Mouse (Mus musculus): ENCODE measurements around the gene Pigo. TPM values are rescaled to one million over a fixed set of nuclear protein-coding genes. Genes with fewer than 3 reads are reported as not detected.

Pigo gene
- polyA plus RNA-seq, 1 experiment from 2014 or later, result 25.2 TPM

DNA sequence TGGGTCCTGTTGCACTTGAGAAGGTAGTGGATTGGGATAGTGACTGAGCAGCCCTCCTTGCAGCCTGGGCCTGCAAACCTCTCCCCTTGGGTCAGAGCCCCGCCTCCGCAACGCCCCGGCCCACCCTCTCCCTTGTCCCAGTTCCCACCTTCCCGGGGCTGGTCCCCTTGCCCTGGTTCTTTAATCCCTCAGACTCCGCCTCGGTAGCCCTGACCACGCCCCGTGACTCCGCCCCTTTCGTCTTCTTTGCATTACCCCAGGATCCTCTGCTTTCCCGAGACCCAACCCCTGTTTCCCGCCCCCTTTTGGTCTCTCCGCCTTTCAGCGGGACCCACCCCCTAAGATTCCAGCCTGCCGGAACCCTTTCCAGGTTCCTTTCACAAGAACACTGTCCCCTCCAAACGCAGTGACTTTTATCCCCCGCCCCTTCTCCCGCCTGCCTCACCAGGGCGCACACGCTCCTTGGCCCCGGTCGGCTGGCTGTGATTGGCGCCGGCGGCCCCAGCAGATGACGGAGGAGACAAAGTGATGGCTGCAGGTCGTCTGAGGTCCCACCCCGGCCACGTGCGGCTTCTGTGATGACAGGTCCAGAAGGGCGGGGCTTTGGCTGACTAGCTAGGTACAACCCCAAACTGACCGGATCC lies 20.2 kb upstream of the Pigo start, which contains the start of gene Fam214b:
Fam214b (minus strand) TSS at position 562 of the 644 bp plus-strand sequence.
- H3K4me3 ChIP-seq, result peak within 1 kb of the TSS; percentile 52
- H3K4me1 ChIP-seq, result peaks cover 36% of the 10 kb centered on the region
- no peaks in the 10 kb centered on the region for H3K36me3 ChIP-seq
- no peaks in the 10 kb centered on the region for H3K9me3 ChIP-seq
- peak within 1 kb of the TSS; percentile 63 for H3K4me2 ChIP-seq (replicated peaks)
- no peaks in the 10 kb centered on the region for H3K27me3 ChIP-seq
- peak; percentile 82 for ATAC-seq (ENCODE audit: low FRiP score, low read depth)
- H3K27ac ChIP-seq (replicated peaks), result peak within 1 kb of the TSS; percentile 99
- WGBS, result 0% methylated on average over 33 of the region's 33 CpGs
- peak within 1 kb of the TSS; percentile 68 for H3K9ac ChIP-seq (replicated peaks)

DNA sequence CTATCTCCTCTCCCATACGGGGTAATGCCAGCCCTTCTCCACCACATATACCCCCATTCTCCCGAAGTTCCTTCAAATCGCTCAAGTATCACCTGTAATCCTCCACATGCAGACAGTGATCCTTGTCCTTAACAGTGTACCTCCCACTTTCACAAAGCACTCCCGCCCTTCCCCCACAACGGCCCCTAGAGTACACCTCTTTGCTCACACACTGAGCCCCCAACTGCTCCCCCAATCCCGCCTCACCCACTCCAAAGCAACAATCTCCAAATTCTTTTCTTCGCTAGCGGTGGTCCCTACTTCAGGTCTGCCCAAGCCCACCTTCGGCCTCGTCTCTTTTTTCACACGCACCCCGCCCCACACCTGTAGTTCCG lies 19.7 kb upstream of the Pigo start:
- no peaks in the 10 kb centered on the region for H3K27me3 ChIP-seq
- H3K4me2 ChIP-seq (replicated peaks), result peak overlapping the region; percentile 63
- ATAC-seq (ENCODE audit: low FRiP score, low read depth), result no peak; the same call in 1 of the 2 replicates
- peaks cover 40% of the 10 kb centered on the region for H3K4me1 ChIP-seq
- H3K27ac ChIP-seq (replicated peaks), result peak overlapping the region; percentile 99
- no peaks in the 10 kb centered on the region for H3K36me3 ChIP-seq
- 4% methylated on average over 13 of the region's 13 CpGs for WGBS
- H3K9ac ChIP-seq (replicated peaks), result peak overlapping the region; percentile 68
- no peaks in the 10 kb centered on the region for H3K9me3 ChIP-seq
- H3K4me3 ChIP-seq, result peak overlapping the region; percentile 52

DNA sequence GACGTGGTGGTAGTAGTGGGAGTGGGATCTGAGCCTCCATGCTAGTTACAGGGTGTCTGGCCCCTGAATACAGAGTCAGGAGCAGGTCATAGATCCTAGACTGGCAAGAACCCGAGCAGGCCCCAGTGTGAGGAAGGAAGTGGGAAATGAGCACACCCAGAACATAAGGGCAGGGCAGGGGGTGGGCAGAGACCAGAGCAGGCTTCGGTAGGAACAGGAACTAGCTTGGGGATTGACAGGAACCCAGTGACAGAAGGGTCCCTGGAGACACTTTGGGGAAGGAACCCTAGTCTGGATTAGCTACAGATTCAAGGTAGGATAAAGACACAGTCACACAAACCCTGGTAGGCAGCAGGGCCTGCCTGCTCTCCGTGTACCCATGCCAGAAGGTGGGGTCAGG lies 19.1 kb upstream of the Pigo start:
- Histone ChIP-seq H3K27me3 (no peaks in the 10 kb centered on the region), H3K4me3 (peak overlapping the region; percentile 52), H3K9ac (replicated peaks) (peak overlapping the region; percentile 68), H3K4me2 (replicated peaks) (peak overlapping the region; percentile 63), H3K9me3 (no peaks in the 10 kb centered on the region), H3K4me1 (peaks cover 40% of the 10 kb centered on the region), H3K36me3 (no peaks in the 10 kb centered on the region), H3K27ac (replicated peaks) (peak overlapping the region; percentile 99)
- no peak for ATAC-seq (ENCODE audit: low FRiP score, low read depth)
- WGBS, result 8% methylated on average over 4 of the region's 4 CpGs

DNA sequence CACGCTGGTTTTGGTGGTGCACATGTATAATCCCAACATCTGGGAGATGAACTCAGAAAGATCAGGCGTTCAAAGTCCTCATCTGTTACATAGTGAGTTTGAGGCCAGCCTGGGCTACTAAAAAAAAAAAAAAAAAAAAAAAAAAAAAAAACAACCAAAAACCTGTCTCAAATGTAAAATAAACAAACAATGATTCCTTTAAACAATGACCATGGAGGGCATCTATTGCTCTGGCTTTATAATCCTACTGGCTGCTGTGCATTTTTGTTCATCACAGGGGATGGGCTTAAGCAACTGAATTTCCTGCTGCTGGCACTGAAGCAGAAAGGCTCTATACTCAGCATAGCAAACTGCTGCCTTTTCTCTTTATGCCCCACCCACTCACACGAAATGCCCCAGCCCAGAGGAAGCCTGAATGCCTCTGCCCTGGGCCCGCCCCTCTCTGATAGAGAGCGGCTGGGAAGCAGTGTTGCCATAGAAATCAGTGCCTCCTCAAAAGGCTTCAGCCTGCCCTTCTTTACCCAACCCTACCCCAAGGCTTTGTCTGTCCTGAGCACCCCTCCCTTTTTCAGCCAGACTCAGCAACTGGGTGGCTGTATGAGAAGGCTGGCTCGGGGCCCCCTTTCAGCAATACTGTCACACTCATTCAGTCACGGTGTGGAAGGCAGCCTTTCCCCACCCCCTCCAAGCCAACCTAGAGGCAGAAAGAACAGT lies 18.2 kb upstream of the Pigo start:
- peak overlapping the region; percentile 68 for H3K9ac ChIP-seq (replicated peaks)
- H3K4me3 ChIP-seq, result peak overlapping the region; percentile 52
- H3K27ac ChIP-seq (replicated peaks), result peak overlapping the region; percentile 99
- ATAC-seq (ENCODE audit: low FRiP score, low read depth), result peak; percentile 78
- H3K4me1 ChIP-seq, result peaks cover 48% of the 10 kb centered on the region
- WGBS, result 7% methylated on average over 7 of the region's 7 CpGs
- H3K4me2 ChIP-seq (replicated peaks), result peak overlapping the region; percentile 63
- no peaks in the 10 kb centered on the region for H3K9me3 ChIP-seq
- no peaks in the 10 kb centered on the region for H3K36me3 ChIP-seq
- H3K27me3 ChIP-seq, result no peaks in the 10 kb centered on the region

DNA sequence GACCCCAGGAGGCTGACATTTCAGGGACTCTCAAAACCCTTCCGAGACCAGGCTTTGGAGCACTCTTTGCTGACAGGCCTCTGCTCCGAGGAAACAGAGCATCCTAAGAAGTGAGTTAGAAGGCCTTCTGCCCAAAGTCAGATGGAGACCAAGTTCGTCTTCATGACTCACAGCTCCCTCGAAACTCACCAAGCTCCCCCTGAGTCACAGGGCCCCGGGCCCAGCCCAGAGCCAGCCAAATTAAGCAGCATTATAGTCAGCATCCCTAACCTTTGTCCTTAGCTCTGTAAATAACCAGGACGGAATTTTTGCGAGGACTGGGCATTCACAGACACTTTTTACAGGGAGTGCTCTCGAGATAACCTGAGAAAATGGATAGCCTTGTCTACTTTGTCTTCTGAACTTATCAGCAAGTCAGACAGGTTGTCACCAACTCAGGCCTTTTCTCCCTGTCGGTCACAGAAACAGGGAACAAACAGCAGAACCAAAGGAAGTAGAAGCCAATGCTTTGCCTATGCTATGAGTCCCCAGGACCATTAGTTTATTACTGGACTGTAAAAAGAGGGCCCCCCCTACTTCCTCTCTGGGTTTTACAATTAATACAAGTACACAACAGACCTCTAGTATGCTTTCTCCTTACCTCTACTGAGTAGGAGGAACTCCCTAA lies 15.4 kb upstream of the Pigo start:
- WGBS, result 63% methylated on average over 9 of the region's 9 CpGs
- peak overlapping the region; percentile 79 for H3K27ac ChIP-seq (replicated peaks)
- H3K4me2 ChIP-seq (replicated peaks), result peak overlapping the region; percentile 38
- H3K9ac ChIP-seq (replicated peaks), result peak overlapping the region; percentile 35; the same call in 1 of the 2 replicates
- no peaks in the 10 kb centered on the region for H3K9me3 ChIP-seq
- ATAC-seq (ENCODE audit: low FRiP score, low read depth), result no peak
- H3K27me3 ChIP-seq, result no peaks in the 10 kb centered on the region
- peaks cover 12% of the 10 kb centered on the region for H3K36me3 ChIP-seq
- H3K4me1 ChIP-seq, result peaks cover 48% of the 10 kb centered on the region
- H3K4me3 ChIP-seq, result peak overlapping the region; percentile 81; the same call in 1 of the 2 replicates

DNA sequence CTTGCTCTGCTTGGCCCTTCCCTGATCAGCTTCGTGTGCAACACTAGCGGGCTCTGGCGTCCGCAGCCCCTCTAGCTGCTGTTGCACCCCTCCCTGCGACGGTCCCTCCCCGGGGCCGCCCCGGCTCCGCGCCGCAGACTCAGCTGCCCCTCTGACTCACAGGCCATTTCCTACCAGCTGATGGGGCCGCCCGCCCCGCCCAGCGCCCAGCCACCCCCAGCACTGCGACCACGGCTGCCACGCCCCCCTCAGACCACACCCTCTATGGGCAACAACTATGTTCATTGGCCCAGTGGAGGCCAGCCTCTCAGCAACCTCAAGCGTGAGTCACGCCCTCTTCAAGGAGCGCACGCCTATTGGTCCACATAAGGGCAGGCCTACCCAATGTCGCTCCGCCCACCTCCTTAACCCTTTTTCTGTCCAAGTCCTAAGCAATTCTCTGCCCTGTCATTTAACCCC lies 14.5 kb upstream of the Pigo start:
- Histone ChIP-seq H3K27me3 (no peaks in the 10 kb centered on the region), H3K36me3 (peaks cover 21% of the 10 kb centered on the region), H3K4me3 (peak overlapping the region; percentile 81), H3K27ac (replicated peaks) (peak overlapping the region; percentile 86), H3K4me2 (replicated peaks) (peak overlapping the region; percentile 86), H3K4me1 (peaks cover 48% of the 10 kb centered on the region), H3K9me3 (no peaks in the 10 kb centered on the region), H3K9ac (replicated peaks) (peak overlapping the region; percentile 89)
- ATAC-seq (ENCODE audit: low FRiP score, low read depth), result peak; percentile 91
- 0% methylated on average over 21 of the region's 25 CpGs for WGBS

DNA sequence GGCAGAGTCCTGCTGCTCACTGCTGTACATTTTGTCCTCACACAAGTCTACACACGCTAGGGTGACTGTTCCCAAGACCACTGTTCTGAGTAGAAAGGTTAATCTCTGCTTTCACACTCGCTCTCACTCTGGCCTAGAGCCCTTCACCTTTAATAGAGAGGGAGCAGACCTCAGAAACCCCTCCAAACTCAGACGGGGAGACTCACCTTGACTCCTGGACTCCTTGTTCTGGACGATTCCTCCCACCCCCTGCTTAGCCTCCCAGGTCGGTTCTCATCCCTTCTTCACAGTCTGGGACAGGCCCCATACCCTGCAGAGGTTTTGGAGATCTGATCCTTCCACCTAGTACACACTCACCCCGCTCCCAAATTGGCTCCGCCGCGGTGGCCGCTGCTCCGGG lies 14.0 kb upstream of the Pigo start:
- no peak for ATAC-seq (ENCODE audit: low FRiP score, low read depth)

DNA sequence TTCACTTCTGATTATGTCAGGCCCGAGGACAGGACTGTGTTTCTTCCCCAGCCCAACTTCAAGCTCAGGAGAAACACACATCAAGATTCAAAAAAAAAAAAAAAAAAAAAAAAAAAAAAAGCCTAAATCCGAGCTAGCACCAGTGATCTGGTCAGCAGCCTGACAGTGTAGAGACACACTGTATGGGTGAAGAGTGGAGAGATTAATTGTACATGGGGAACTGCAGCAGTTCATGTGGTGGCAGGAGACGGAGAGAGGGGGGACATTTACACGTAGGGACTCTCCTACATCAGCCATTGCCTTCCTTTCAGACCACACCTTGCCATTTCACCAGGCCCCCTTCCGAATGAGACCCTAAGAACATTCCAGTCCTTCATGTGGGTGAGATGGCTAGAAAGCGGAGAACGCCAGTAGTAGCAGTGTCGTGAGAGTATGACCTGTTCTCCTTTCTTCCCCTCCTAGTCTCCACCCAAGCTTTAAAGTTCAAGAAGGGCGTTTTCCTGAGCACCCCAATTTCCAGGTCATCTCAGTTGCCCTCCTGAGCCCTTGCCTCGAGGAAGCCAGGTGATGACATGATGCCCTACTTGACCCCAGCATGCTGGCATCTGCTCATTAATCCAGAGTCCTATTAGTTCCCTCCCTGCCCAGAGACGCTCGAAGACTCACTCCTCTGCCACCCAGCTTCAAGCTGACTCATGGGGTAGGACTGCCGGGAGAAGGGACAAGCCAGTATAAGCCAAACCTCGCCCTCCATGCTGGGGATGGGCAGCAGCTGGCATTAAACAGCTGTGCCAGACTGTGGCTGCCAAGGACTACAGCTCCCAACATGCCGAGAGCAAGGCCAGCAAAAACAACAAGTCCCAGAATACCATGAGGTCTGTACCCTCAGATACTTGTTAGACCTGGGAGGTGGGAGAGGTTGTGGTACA lies 13.2 kb upstream of the Pigo start:
- peak overlapping the region; percentile 81 for H3K4me3 ChIP-seq
- H3K9me3 ChIP-seq, result no peaks in the 10 kb centered on the region
- peak overlapping the region; percentile 86; the same call in 1 of the 2 replicates for H3K27ac ChIP-seq (replicated peaks)
- H3K9ac ChIP-seq (replicated peaks), result peak overlapping the region; percentile 89
- H3K4me1 ChIP-seq, result peaks cover 38% of the 10 kb centered on the region
- 67% methylated on average over 15 of the region's 15 CpGs for WGBS
- no peaks in the 10 kb centered on the region for H3K27me3 ChIP-seq
- H3K36me3 ChIP-seq, result peaks cover 33% of the 10 kb centered on the region
- peak overlapping the region; percentile 86 for H3K4me2 ChIP-seq (replicated peaks)
- ATAC-seq (ENCODE audit: low FRiP score, low read depth), result no peak

More for the DNA sequence above, 14.0 kb upstream of the Pigo start:
- peaks cover 43% of the 10 kb centered on the region for H3K4me1 ChIP-seq
- H3K4me2 ChIP-seq (replicated peaks), result peak overlapping the region; percentile 86
- no peaks in the 10 kb centered on the region for H3K9me3 ChIP-seq
- peak overlapping the region; percentile 89 for H3K9ac ChIP-seq (replicated peaks)
- H3K27ac ChIP-seq (replicated peaks), result peak overlapping the region; percentile 86
- 1% methylated on average over 11 of the region's 11 CpGs for WGBS
- no peaks in the 10 kb centered on the region for H3K27me3 ChIP-seq
- H3K36me3 ChIP-seq, result peaks cover 25% of the 10 kb centered on the region
- peak overlapping the region; percentile 81 for H3K4me3 ChIP-seq

DNA sequence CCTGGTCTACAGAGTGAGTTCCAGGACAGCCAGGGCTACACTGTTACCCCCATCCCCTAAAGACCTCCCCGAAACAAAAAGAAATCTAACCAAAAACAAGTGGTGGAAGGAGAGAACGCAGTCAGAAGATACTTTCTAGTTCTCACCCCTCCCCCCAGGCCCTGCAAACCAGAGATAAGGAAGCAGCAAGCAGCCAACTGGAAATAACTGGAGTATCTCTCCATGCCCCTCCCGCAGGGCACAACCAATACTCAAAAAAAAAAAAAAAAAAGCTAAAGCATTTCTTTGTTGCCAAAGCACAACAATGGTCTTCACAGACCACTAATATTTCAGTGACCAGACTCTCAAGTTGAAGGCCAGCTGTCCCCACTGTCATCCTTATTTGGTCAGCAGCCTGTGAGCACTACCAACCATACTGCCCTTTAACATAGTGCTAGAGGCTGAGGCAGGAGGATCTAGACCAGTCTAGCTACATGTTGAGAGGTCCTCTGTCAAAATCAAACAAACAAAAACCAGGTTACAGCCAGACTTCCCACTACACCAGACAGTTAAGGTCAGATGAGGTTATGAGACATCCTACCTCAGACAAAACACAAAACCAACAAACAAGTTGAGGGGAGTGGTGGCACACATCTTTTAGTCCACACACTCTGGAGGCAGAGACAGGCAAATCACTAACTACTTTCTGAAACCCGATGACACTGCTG lies 12.4 kb upstream of the Pigo start:
- ATAC-seq (ENCODE audit: low FRiP score, low read depth), result no peak
- 71% methylated on average over 4 of the region's 4 CpGs for WGBS
- peaks cover 41% of the 10 kb centered on the region for H3K36me3 ChIP-seq
- H3K4me1 ChIP-seq, result peaks cover 33% of the 10 kb centered on the region
- H3K9ac ChIP-seq (replicated peaks), result 0 out of 2 replicates have a peak overlapping the region, but pooled peaks have one; percentile 24
- no peaks in the 10 kb centered on the region for H3K27me3 ChIP-seq
- H3K9me3 ChIP-seq, result no peaks in the 10 kb centered on the region
- peak overlapping the region; percentile 86 for H3K4me2 ChIP-seq (replicated peaks)
- peak overlapping the region; percentile 58; the same call in 1 of the 2 replicates for H3K27ac ChIP-seq (replicated peaks)
- H3K4me3 ChIP-seq, result 0 out of 2 replicates have a peak overlapping the region, but pooled peaks have one; percentile 9

DNA sequence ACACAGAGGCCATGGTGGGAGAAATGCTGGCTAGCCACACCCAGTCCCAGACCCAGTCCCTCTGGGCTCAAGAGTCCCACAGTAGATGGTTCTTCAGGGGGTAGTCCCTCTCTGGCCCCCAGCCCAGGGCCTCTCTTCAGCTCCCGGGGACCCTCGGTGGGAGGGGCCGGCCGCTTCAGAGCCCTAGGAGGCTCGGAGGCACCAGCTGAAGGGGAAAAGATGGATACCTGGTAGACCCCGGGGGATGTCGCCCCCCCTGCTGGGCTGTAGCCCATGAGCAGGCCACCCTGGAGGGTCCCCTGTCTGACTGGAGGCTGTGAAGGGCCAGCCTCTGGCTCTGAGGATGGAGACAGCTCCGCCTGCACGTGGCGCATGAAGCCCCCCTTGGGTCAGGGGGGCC lies 10.7 kb upstream of the Pigo start:
- Histone ChIP-seq H3K27me3 (no peaks in the 10 kb centered on the region), H3K4me3 (no peak overlapping the region), H3K4me1 (peaks cover 43% of the 10 kb centered on the region), H3K4me2 (replicated peaks) (no peak overlapping the region), H3K36me3 (peaks cover 47% of the 10 kb centered on the region), H3K9me3 (no peaks in the 10 kb centered on the region), H3K27ac (replicated peaks) (no peak overlapping the region), H3K9ac (replicated peaks) (no peak overlapping the region)
- ATAC-seq (ENCODE audit: low FRiP score, low read depth), result no peak
- 91% methylated on average over 10 of the region's 10 CpGs for WGBS

All from midbrain, embryonic 12.5 days (tissue).